Mouse (Mus musculus): Measurements from ENCODE around the gene Fam83c.

GRCm38 (mm10) chr2:155816179-155816578 lies 18.5 kb downstream of the Fam83c start:
- TF ChIP-seq CTCF (conservative IDR thresholded peaks at IDR 0.05; ENCODE audit: insufficient read depth, insufficient read length, low read depth, low read length) (no peak), POLR2A (IDR thresholded peaks at IDR 0.05; ENCODE audit: low read depth, low read length) (no peak)
